Mouse (Mus musculus) hindbrain, embryonic 12.5 days (tissue): Measurements from ENCODE around the gene Serpinb6b. TPM values are rescaled to one million over a fixed set of nuclear protein-coding genes. Genes with fewer than 3 reads are reported as not detected.
"Not testable (repeated sequence)": the region's sequence is repeated elsewhere in the genome, so short reads cannot be mapped to it uniquely, and the experiment has no call there.

Source experiments
- ATAC-seq: fragments of 200-750 bp; cut with Nextera tagmentation; 2 replicates; pipeline ENCODE4 v1.8.0; 2017; ENCODE audit warnings: moderate TSS enrichment; ENCODE audit not compliant: low FRiP score
- H3K27ac ChIP-seq: fragments of 300-500 bp; sonication (generic); 2 replicates; pipeline ENCODE4 v1.5.1; 2016; ENCODE audit warnings: mild to moderate bottlenecking
- H3K27me3 ChIP-seq: fragments of 300-500 bp; sonication (generic); 2 replicates; pipeline ENCODE4 v1.6.1; 2016; ENCODE audit warnings: mild to moderate bottlenecking
- H3K36me3 ChIP-seq: fragments of 300-500 bp; sonication (generic); 2 replicates; pipeline ENCODE4 v1.6.1; 2016; ENCODE audit warnings: mild to moderate bottlenecking
- H3K4me1 ChIP-seq: fragments of 300-500 bp; sonication (generic); 2 replicates; pipeline ENCODE4 v1.6.1; 2016
- H3K4me2 ChIP-seq: fragments of 300-500 bp; sonication (generic); replicated peaks from 2 replicates; pipeline ENCODE4 v1.6.1; 2016; ENCODE audit warnings: mild to moderate bottlenecking
- H3K4me3 ChIP-seq: fragments of 300-500 bp; sonication (generic); 2 replicates; pipeline ENCODE4 v1.5.1; 2016; ENCODE audit warnings: mild to moderate bottlenecking
- H3K9ac ChIP-seq: fragments of 300-500 bp; sonication (generic); 2 replicates; pipeline ENCODE4 v1.6.1; 2016; ENCODE audit warnings: mild to moderate bottlenecking, moderate library complexity
- H3K9me3 ChIP-seq: fragments of 300-500 bp; sonication (generic); replicated peaks from 2 replicates; pipeline ENCODE4 v1.6.1; 2016; ENCODE audit warnings: mild to moderate bottlenecking
- WGBS: fragments of 180-500 bp; shearing (Covaris S2); methylation state at CpG from one replicate; pipeline ENCODE4 v1.1.7; 2016; 5-methylcytosine and 5-hydroxymethylcytosine counted together
- polyA plus RNA-seq: library from polyadenylated mRNA; unstranded; fragments of >200 nt; fragmentation: Nextera tagmentation; extraction: Ambion mirVana; gene quantifications from 2 replicates; pipeline ENCODE4 v1.2.1, GENCODE M21; 2016

The Serpinb6b gene
- polyA plus RNA-seq = 0.88 and 1.4 TPM in 2 replicates

DNA sequence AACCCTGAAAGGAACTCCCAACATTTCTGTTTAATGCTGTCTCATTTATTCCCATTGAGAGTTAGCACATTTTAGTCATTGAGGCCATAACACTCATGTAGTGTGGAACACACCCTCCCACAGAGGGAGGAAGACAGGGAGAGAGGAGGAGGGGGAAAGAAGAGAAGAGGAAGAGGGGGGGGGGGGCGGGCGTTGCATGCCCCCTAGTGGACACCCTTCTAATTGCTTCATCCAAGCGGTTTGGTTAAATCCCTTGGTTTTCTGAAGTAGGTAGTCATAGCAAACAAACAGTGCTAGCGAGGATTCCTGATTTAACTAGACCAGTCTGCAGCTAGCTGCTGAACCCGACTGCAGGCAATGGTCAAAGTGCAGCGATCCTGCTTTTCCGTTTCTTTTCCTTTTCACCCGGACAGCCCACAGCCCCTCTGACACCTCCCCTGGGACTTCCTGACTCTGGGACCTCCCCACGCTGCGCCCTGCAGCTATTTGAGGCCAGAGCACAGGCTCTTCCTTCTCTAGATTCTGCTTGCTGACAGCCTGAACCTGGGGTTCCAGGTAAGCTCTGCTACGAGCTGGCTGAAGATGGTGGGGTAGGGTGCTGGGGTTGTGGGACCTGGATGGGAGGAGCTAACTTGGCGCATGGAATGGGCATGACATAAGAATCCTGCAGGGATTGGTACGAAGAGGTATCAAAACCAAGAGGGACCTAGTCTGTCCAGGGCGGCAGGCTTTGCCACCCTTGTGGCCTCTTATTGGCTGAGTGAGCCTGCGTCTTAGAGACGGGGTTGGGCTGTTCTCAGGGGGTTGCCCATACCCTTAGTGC is at the start of gene Serpinb6b:
Gene Serpinb6b, plus strand, starts transcription at position 221 of the 823 bp plus-strand sequence.
- no peaks in the 10 kb centered on the region for H3K9me3 ChIP-seq
- 0 out of 2 replicates have a peak, but pooled peaks have one; percentile 50 for ATAC-seq
- 47% methylated on average over 16 of the region's 16 CpGs for WGBS
- peaks cover 4% of the 10 kb centered on the region; the same call in 1 of the 2 replicates for H3K4me1 ChIP-seq
- H3K4me3 ChIP-seq = peak within 1 kb of the TSS; percentile 13; the same call in 1 of the 2 replicates
- H3K36me3 ChIP-seq = no peaks in the 10 kb centered on the region
- H3K9ac ChIP-seq = no peak within 1 kb of the TSS
- no peaks in the 10 kb centered on the region for H3K27me3 ChIP-seq
- no peak within 1 kb of the TSS for H3K27ac ChIP-seq
- peak within 1 kb of the TSS; percentile 42 for H3K4me2 ChIP-seq

DNA sequence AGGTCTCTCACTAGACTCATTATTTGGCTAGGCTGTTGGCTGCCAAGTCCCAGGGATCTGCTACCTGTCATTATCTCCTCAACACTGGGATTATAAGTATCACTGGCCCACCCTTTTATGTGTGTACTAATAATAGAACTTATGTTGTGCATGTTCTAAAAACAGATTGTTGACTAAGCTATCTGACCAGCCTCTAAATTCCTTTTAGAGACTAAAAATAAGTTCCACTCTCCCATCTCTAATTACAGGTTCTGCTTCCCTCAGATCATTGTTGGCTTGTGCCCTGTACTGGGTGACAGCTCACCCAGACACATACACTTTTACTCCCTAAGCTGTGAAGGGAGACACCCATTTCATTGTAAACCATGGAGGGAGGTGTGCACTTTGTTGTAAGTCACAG is 42.4 kb upstream of the Serpinb6b start:
- Histone ChIP-seq H3K9ac (no peak overlapping the region), H3K27ac (no peak overlapping the region), H3K4me2 (no peak overlapping the region), H3K4me1 (no peaks in the 10 kb centered on the region), H3K36me3 (no peaks in the 10 kb centered on the region), H3K9me3 (no peaks in the 10 kb centered on the region), H3K27me3 (no peaks in the 10 kb centered on the region), H3K4me3 (no peak overlapping the region)
- ATAC-seq = no peak

DNA sequence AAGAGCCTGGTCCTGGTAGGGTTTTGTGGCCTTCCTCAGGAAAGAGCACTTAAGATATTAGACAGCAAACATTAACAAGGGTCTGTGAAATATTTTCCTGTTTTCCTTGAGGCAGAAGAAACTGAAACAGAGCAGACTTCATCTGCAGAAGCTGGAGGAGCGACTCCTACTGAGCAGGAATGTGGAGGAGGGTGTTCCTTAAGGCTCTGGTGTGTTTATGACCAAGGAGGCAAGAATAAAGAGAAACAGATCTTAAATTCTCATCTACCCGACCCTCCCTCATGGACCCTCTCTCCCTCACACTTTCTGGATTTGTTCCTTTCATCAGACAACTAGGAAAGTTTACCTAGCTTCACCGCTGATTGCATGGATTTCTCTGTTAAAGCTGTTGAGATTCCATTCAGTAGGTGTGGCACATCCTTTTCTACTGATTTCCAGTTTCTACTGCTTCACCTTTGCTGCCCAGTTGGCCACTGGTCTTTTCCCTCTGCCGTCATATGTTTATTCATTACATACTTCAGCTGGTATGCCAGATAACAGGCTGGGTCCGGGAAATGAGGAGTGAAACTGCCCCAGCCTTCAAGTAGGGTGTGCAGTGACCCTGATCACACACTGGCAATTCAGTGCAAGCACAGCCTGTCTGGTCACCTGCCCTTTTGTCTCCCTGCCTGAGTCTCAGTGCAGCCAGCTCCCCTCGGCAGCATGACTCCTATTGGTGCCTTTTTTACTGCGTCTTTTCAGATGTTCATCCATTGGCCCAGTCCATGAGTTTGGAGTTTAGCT is 40.2 kb upstream of the Serpinb6b start:
- Histone ChIP-seq H3K9me3 (no peaks in the 10 kb centered on the region), H3K9ac (no peak overlapping the region), H3K4me3 (no peak overlapping the region), H3K27ac (no peak overlapping the region), H3K27me3 (no peaks in the 10 kb centered on the region), H3K36me3 (no peaks in the 10 kb centered on the region), H3K4me2 (no peak overlapping the region), H3K4me1 (no peaks in the 10 kb centered on the region)
- 60% methylated on average over 7 of the region's 7 CpGs for WGBS
- no peak for ATAC-seq

DNA sequence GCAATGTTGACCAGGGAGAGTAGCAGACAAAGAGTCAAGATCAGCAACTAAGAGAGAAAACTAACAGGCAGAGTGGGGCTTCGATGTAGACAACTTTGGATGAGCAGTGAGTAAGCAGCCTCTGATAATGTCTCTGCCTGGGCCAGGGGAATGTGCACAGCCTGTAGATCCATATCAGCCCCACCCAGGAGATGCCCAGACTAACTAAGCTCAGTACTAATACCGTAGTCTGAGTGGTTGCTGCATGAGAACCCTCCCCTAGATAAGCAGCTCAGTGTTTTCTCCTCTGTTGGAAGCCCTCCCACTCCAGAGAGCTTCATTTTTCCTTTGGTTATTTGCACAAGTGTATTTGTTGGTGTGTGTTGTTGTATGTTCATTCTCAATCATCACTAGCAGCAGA is 38.3 kb upstream of the Serpinb6b start:
- WGBS = 79% methylated on average over 2 of the region's 2 CpGs
- H3K9me3 ChIP-seq = no peaks in the 10 kb centered on the region
- no peak overlapping the region for H3K4me3 ChIP-seq
- no peaks in the 10 kb centered on the region for H3K4me1 ChIP-seq
- H3K27ac ChIP-seq = no peak overlapping the region
- no peak for ATAC-seq
- H3K4me2 ChIP-seq = no peak overlapping the region
- no peaks in the 10 kb centered on the region for H3K36me3 ChIP-seq
- H3K9ac ChIP-seq = no peak overlapping the region
- H3K27me3 ChIP-seq = no peaks in the 10 kb centered on the region

DNA sequence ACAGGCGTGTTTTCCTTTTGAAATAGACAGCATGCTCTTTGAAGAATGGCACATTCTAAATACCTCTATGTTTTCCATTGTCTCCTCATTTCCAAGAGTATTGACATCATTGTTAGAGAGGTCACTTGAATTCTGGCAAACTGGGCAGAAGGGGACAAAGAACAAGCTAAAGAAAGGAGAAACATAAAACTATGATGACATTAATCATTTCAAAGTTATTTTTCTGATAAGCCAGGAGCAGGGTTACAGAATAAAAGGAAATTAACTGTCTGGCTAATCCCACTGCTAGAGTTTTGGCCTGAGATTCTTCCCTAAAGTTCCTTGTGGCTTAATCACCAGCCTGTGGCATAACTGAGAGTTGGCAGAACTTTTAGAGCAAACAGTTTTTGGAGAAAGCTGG is 37.8 kb upstream of the Serpinb6b start:
- H3K36me3 ChIP-seq = no peaks in the 10 kb centered on the region
- no peaks in the 10 kb centered on the region for H3K4me1 ChIP-seq
- no peak for ATAC-seq
- 63% methylated on average over 1 of the region's 1 CpGs for WGBS
- no peak overlapping the region for H3K27ac ChIP-seq
- H3K4me2 ChIP-seq = no peak overlapping the region
- H3K9ac ChIP-seq = no peak overlapping the region
- no peaks in the 10 kb centered on the region for H3K27me3 ChIP-seq
- no peaks in the 10 kb centered on the region for H3K9me3 ChIP-seq
- no peak overlapping the region for H3K4me3 ChIP-seq

DNA sequence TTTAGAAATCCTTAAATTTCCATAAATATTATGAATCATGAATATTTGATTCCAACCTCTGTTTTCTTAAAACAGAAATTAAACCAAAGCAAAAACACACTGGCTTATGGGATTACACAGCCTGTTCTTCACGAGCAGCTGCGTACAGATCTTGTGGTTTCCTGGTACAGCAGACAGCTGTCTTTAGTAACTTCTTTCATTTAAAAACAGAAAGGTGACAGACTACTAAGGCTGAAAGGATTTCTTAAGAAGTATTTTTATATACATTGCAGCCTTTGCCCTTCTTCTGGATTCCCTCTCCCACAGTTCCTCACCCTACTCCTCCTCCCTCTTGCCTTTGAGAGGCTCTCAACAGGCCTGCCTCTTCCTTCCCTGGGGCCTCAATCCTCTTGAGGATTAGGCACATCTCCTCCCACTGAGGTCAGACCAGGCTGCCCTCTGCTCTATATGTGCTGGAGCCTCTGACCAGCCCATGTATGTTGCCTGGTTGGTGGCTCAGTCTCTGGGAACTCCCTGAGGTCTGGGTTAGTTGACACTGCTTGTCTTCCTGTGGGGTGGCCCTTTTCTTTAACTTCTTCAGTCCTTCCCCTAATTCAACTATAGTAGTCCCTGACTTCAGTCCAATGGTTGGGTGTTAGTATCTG is 35.8 kb upstream of the Serpinb6b start:
- Histone ChIP-seq H3K9ac (no peak overlapping the region), H3K36me3 (no peaks in the 10 kb centered on the region), H3K27me3 (no peaks in the 10 kb centered on the region), H3K9me3 (no peaks in the 10 kb centered on the region), H3K4me3 (no peak overlapping the region), H3K4me2 (no peak overlapping the region), H3K27ac (no peak overlapping the region), H3K4me1 (no peaks in the 10 kb centered on the region)
- no peak for ATAC-seq
- WGBS = 88% methylated on average over 2 of the region's 2 CpGs

DNA sequence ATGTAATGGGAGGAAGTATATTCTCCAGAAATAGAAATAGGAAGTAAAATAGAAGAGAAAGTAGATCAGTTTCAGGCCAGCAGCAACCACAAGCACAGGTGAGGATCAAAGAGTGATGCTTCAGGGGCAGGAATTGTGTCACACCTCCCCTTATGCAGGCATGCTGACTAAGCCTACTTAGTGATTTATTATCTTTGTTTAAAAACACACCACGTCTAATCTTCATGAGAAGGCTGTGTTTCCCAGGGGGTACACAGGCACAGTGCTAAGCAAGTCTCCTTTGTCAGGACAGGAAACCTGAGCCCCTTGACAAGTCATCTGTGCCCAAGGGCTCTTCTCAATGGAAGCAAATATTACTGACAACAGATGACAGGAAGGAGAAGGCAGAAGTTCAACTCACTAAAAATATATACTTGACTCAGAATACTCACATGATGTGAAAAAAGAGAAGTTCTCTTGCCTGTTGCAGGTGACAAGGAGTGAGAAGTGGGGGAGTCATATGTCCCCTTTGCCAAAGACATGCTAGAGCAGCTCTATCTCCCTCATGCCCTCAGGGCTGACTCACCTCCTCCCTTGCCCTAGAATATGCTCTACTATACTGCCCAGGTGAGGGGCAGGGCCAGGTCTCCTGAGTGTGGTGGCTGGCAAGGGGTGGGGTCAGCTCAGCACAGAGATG is 30.2 kb upstream of the Serpinb6b start:
- ATAC-seq = no peak
- WGBS = 56% methylated on average over 1 of the region's 1 CpGs
- Histone ChIP-seq H3K27me3 (no peaks in the 10 kb centered on the region), H3K4me1 (no peaks in the 10 kb centered on the region), H3K36me3 (no peaks in the 10 kb centered on the region), H3K9ac (no peak overlapping the region), H3K9me3 (no peaks in the 10 kb centered on the region), H3K4me3 (no peak overlapping the region), H3K27ac (no peak overlapping the region), H3K4me2 (no peak overlapping the region)

DNA sequence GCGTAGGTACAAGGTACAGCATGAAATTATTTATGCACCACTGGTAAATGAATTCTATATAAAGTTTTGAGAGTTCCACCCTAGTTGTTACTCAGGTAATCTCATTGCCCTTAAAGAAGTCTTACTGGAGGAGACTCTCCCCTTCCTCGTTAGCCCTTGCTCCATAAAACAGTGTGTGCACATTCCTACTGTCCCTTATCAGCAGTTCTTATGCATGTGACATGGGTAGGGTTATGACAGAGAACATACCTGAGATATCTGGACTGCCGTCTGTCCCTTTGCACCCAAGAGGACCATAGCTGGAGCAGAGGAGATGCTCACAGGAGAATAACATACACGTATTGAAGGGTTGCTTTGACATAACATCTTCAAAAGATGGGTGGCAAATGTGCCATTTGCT is 26.7 kb upstream of the Serpinb6b start:
- H3K4me2 ChIP-seq, H3K9me3 ChIP-seq, H3K27me3 ChIP-seq, H3K4me3 ChIP-seq, ATAC-seq, H3K36me3 ChIP-seq, H3K9ac ChIP-seq, H3K27ac ChIP-seq, H3K4me1 ChIP-seq: not testable (repeated sequence)
- WGBS = 83% methylated on average over 4 of the region's 4 CpGs

DNA sequence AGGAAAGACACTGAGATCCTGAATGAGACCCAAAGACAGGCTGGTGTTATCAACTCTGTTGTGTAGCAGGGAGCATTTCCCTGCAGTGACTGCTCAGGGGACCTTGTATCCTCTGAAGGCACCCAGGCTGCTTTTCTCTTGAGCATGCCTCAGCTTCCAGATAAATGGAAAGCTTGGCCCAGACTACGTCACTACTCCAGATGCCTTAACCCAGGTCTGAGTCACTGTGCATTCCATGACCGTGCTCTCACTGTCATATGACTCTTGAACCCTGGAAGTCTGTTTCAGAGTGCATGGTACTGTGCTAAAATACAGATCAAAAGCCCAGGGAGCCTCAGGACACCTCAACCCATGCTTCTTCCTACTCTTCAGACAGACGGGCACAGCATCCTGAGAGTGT is 25.8 kb upstream of the Serpinb6b start:
- not testable (repeated sequence) for H3K4me1 ChIP-seq

DNA sequence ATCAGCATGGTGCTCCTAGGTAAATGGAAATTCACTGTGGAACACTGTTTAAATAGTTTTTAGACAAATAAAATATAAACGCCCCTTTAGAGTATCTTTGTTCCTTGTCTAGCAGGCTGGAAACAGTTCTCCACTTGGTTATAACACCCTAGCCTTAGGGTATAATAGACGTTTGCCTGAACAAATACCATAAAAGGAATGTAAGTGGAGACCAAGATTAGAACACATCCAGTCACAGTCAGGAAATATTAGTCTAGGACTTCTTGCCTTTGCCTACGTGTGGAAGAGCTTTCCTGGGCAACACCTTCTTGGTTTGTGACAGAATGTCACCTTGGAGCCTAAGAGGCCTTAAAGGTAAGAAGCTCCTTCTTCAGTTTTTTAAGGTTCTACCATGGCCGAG is 8.5 kb upstream of the Serpinb6b start:
- H3K27ac ChIP-seq = no peak overlapping the region
- H3K36me3 ChIP-seq = no peaks in the 10 kb centered on the region
- no peaks in the 10 kb centered on the region for H3K9me3 ChIP-seq
- no peak overlapping the region for H3K4me2 ChIP-seq
- no peak for ATAC-seq
- H3K27me3 ChIP-seq = no peaks in the 10 kb centered on the region
- H3K9ac ChIP-seq = no peak overlapping the region
- no peak overlapping the region for H3K4me3 ChIP-seq
- H3K4me1 ChIP-seq = no peaks in the 10 kb centered on the region
- 66% methylated on average over 4 of the region's 4 CpGs for WGBS

More for the DNA sequence above, 25.8 kb upstream of the Serpinb6b start:
- H3K27ac ChIP-seq, H3K27me3 ChIP-seq, H3K9ac ChIP-seq, H3K9me3 ChIP-seq, ATAC-seq, H3K36me3 ChIP-seq, H3K4me3 ChIP-seq, H3K4me2 ChIP-seq: not testable (repeated sequence)
- 82% methylated on average over 3 of the region's 3 CpGs for WGBS

DNA sequence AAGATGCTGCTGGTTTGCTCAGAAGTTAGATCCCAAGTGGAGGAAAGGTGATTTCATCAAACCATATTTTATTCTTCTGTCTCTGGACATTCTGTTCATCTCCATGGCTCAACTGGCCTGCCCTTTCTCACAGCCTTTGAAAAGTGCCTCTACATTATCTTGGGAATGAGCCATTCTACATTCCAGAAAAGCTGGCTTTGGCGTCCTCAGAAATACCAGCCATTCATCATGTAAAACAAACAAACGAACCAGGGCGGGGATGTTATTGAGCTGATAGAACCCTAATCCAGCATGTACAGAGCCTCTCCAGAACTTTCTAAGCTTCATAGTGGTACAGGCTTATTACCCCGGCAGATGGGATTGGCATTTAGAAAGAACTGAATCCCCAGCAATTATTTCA is 7.1 kb upstream of the Serpinb6b start:
- no peak for ATAC-seq
- H3K4me2 ChIP-seq = no peak overlapping the region
- WGBS = 87% methylated on average over 4 of the region's 4 CpGs
- H3K4me1 ChIP-seq = no peaks in the 10 kb centered on the region
- H3K4me3 ChIP-seq = no peak overlapping the region
- no peaks in the 10 kb centered on the region for H3K27me3 ChIP-seq
- H3K27ac ChIP-seq = no peak overlapping the region
- H3K9ac ChIP-seq = no peak overlapping the region
- no peaks in the 10 kb centered on the region for H3K36me3 ChIP-seq
- H3K9me3 ChIP-seq = no peaks in the 10 kb centered on the region

DNA sequence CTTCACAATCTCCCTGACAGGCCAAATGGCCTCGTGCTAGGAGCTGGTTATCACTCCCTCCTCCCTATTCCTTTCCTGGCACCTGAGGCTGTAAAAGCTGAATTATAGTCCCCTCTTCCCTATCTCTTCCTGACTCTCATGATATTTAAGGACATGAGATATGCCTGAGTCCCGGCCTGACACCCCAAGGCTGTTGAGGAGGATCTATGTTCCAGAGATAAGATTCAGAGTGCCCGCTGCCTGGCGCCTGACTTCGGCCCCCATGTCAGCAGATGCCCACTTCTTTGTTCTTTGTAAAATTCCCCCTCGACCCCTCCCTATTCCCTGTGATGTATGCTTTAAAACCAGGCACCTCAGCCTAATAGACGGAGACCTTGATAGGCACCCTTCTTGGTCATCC is 6.5 kb upstream of the Serpinb6b start:
- not testable (repeated sequence) for H3K27me3 ChIP-seq, ATAC-seq, H3K9ac ChIP-seq, H3K4me1 ChIP-seq, H3K27ac ChIP-seq, H3K4me3 ChIP-seq, H3K36me3 ChIP-seq, H3K9me3 ChIP-seq, H3K4me2 ChIP-seq
- WGBS = 93% methylated on average over 7 of the region's 7 CpGs
